Mouse (Mus musculus): ENCODE data around the gene Krt71. TPM values are rescaled to one million over a fixed set of nuclear protein-coding genes. Genes with fewer than 3 reads are reported as not detected.
"Not testable (repeated sequence)": the region's sequence is repeated elsewhere in the genome, so short reads cannot be mapped to it uniquely, and the experiment has no call there.

Krt71 gene
- total RNA-seq, 2 experiments from 2014 or later: not detected

DNA sequence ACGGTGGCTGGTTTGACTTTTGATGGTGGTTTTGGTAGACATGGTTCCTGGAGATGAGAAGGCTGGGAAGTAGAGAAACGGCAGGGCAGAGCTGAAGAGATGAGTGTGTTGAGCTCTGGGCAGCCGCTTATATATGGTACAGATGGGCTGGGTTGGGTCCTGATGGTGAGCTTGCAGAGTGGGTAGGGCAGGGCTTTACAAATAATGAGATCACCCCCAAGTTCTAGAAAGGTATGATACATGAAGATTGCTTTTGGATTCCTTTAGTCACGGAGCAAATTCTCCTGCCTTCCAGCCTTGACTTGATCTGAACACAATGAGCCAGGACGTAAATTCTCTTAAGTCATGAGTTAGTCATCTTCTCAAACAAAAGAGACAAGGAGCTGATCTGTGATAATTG lies 48.7 kb downstream of the Krt71 start, which contains the start of gene Krt6a:
Gene Krt6a, minus strand, starts transcription at position 101 of the 400 bp plus-strand sequence.
- ATAC-seq (replicated peaks; ENCODE audit: low FRiP score, low TSS enrichment, poor library complexity, severe bottlenecking): no peak

DNA sequence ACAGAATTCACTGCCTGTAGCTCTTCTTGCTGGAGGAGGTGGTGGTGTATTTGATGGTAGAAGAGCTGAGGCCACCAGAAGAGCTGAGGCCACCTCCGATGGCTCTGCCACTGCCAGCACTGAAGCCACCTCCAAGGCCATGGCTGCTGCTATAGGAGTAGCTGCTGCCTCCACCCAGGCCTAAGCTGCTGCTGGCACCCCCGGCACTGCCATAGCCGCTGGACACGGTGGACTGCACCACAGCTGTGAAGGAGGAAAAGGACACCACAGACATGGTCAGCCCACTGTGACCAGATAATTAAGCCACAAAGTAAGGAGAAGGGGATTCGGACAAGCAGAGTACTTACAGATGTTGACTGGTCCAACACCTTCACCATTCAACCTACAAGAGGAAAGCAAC lies 52.4 kb downstream of the Krt71 start:
- not testable (repeated sequence) for ATAC-seq (replicated peaks; ENCODE audit: low FRiP score, low TSS enrichment, poor library complexity, severe bottlenecking)

DNA sequence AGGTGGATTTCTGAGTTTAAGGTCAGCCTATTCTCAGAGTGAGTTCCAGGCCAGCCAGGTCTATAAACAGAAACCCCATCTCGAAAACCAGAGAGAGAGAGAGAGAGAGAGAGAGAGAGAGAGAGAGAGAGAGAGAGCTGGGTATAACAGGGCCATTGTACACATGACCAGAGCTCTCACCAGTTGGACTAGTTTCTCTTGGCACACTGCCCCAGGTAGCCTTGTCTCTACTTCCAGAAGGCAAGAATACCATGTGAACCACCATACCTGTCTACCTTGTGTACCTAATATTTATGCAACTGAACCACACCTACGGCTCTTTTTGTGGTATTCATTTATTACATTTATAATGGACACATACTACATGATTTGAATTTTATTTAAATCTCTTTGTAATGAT lies 54.7 kb downstream of the Krt71 start:
- no peak for ATAC-seq (replicated peaks; ENCODE audit: low FRiP score, low TSS enrichment, poor library complexity, severe bottlenecking)

Other genes with a start within 250 kb of the Krt71 start
- not detected in 2 replicates for gene Gm49425, start 225.8 kb downstream of the Krt71 start, total RNA-seq (2014; fragmentation: Nextera tagmentation)
- not detected in 2 replicates for gene Gm49425, start 225.8 kb downstream of the Krt71 start, total RNA-seq (2017)
- gene Krt84, start 210.3 kb downstream of the Krt71 start, total RNA-seq (2014; fragmentation: Nextera tagmentation): not detected in 2 replicates
- not detected in 2 replicates for gene Krt84, start 210.3 kb downstream of the Krt71 start, total RNA-seq (2017)
- gene Krt82, start 192.4 kb downstream of the Krt71 start, total RNA-seq (2014; fragmentation: Nextera tagmentation): not detected in 2 replicates
- gene Krt82, start 192.4 kb downstream of the Krt71 start, total RNA-seq (2017): not detected in 2 replicates
- gene Krt90, start 180.2 kb downstream of the Krt71 start, total RNA-seq (2014; fragmentation: Nextera tagmentation): not detected in 2 replicates
- gene Krt90, start 180.2 kb downstream of the Krt71 start, total RNA-seq (2017): not detected in 2 replicates
- not detected in 2 replicates for gene Krt75, start 169.2 kb downstream of the Krt71 start, total RNA-seq (2014; fragmentation: Nextera tagmentation)
- gene Krt75, start 169.2 kb downstream of the Krt71 start, total RNA-seq (2017): not detected in 2 replicates
- not detected in 2 replicates for gene Gm5414, start 114.9 kb downstream of the Krt71 start, total RNA-seq (2014; fragmentation: Nextera tagmentation)
- not detected in 2 replicates for gene Gm5414, start 114.9 kb downstream of the Krt71 start, total RNA-seq (2017)
- not detected in 2 replicates for gene Gm5478, start 95.7 kb downstream of the Krt71 start, total RNA-seq (2014; fragmentation: Nextera tagmentation)
- gene Gm5478, start 95.7 kb downstream of the Krt71 start, total RNA-seq (2017): not detected in 2 replicates
- not detected in 2 replicates for gene Krt6b, start 62.8 kb downstream of the Krt71 start, total RNA-seq (2014; fragmentation: Nextera tagmentation)
- not detected in 2 replicates for gene Krt6b, start 62.8 kb downstream of the Krt71 start, total RNA-seq (2017)
- not detected in 2 replicates for gene Krt6a, start 48.8 kb downstream of the Krt71 start, total RNA-seq (2014; fragmentation: Nextera tagmentation)
- gene Krt6a, start 48.8 kb downstream of the Krt71 start, total RNA-seq (2017): not detected in 2 replicates
- not detected in 2 replicates for gene Krt5, start 30.2 kb downstream of the Krt71 start, total RNA-seq (2014; fragmentation: Nextera tagmentation)
- not detected in 2 replicates for gene Krt5, start 30.2 kb downstream of the Krt71 start, total RNA-seq (2017)
- not detected in 2 replicates for gene Krt72, start 43.4 kb upstream of the Krt71 start, total RNA-seq (2014; fragmentation: Nextera tagmentation)
- not detected in 2 replicates for gene Krt72, start 43.4 kb upstream of the Krt71 start, total RNA-seq (2017)
- not detected in 2 replicates for gene Krt73, start 59.2 kb upstream of the Krt71 start, total RNA-seq (2014; fragmentation: Nextera tagmentation)
- gene Krt73, start 59.2 kb upstream of the Krt71 start, total RNA-seq (2017): not detected in 2 replicates
- not detected in 2 replicates for gene Krt2, start 75.1 kb upstream of the Krt71 start, total RNA-seq (2014; fragmentation: Nextera tagmentation)
- gene Krt2, start 75.1 kb upstream of the Krt71 start, total RNA-seq (2017): not detected in 2 replicates
- gene Krt1, start 107.7 kb upstream of the Krt71 start, total RNA-seq (2014; fragmentation: Nextera tagmentation): not detected in 2 replicates
- gene Krt1, start 107.7 kb upstream of the Krt71 start, total RNA-seq (2017): not detected in 2 replicates
- gene Krt77, start 126.6 kb upstream of the Krt71 start, total RNA-seq (2014; fragmentation: Nextera tagmentation): not detected in 2 replicates
- not detected in 2 replicates for gene Krt77, start 126.6 kb upstream of the Krt71 start, total RNA-seq (2017)
- gene Krt76, start 149.8 kb upstream of the Krt71 start, total RNA-seq (2014; fragmentation: Nextera tagmentation): not detected in 2 replicates
- not detected in 2 replicates for gene Krt76, start 149.8 kb upstream of the Krt71 start, total RNA-seq (2017)
- not detected in 2 replicates for gene Krt4, start 181.6 kb upstream of the Krt71 start, total RNA-seq (2014; fragmentation: Nextera tagmentation)
- not detected in 2 replicates for gene Krt4, start 181.6 kb upstream of the Krt71 start, total RNA-seq (2017)
- gene Krt79, start 197.2 kb upstream of the Krt71 start, total RNA-seq (2014; fragmentation: Nextera tagmentation): not detected in 2 replicates
- not detected in 2 replicates for gene Krt79, start 197.2 kb upstream of the Krt71 start, total RNA-seq (2017)
- gene Krt78, start 211.2 kb upstream of the Krt71 start, total RNA-seq (2014; fragmentation: Nextera tagmentation): not detected in 2 replicates
- not detected in 2 replicates for gene Krt78, start 211.2 kb upstream of the Krt71 start, total RNA-seq (2017)